Mouse (Mus musculus) hindbrain, embryonic 11.5 days (tissue): ENCODE measurements around the gene Leng1. TPM values are rescaled to one million over a fixed set of nuclear protein-coding genes. Genes with fewer than 3 reads are reported as not detected.

Experiments used
- ATAC-seq: fragments of 200-750 bp; cut with Nextera tagmentation; 2 replicates; pipeline ENCODE4 v1.8.0; 2017; ENCODE audit warnings: mild to moderate bottlenecking, moderate TSS enrichment, moderate library complexity; ENCODE audit not compliant: low FRiP score
- DNase-seq: peaks from one replicate; pipeline ENCODE4 v3.0.0-alpha.2; 2015; ENCODE audit warnings: low spot score
- H3K27ac ChIP-seq: fragments of 300-500 bp; sonication (generic); 2 replicates; pipeline ENCODE4 v1.5.1; 2014; ENCODE audit warnings: mild to moderate bottlenecking, low read depth, low read length
- H3K27me3 ChIP-seq: fragments of 300-500 bp; sonication (generic); 2 replicates; pipeline ENCODE4 v1.6.1; 2014; ENCODE audit warnings: mild to moderate bottlenecking, low read length, moderate library complexity, mixed read lengths; ENCODE audit not compliant: control insufficient read depth, insufficient read depth
- H3K36me3 ChIP-seq: fragments of 300-500 bp; sonication (generic); 2 replicates; pipeline ENCODE4 v1.6.1; 2014; ENCODE audit warnings: mild to moderate bottlenecking, low read length, moderate library complexity, mixed read lengths; ENCODE audit not compliant: control insufficient read depth, insufficient read depth
- H3K4me1 ChIP-seq: fragments of 300-500 bp; sonication (generic); replicated peaks from 2 replicates; pipeline ENCODE4 v1.6.1; 2014; ENCODE audit warnings: low read length, mixed read lengths; ENCODE audit not compliant: control insufficient read depth, insufficient read depth
- H3K4me2 ChIP-seq: fragments of 300-500 bp; sonication (generic); replicated peaks from 2 replicates; pipeline ENCODE4 v1.6.1; 2014; ENCODE audit warnings: mild to moderate bottlenecking, low read depth, low read length
- H3K4me3 ChIP-seq: fragments of 300-500 bp; sonication (generic); 2 replicates; pipeline ENCODE4 v1.5.1; 2014; ENCODE audit warnings: low read depth, low read length
- H3K9ac ChIP-seq: fragments of 300-500 bp; sonication (generic); 2 replicates; pipeline ENCODE4 v1.6.1; 2014; ENCODE audit warnings: low read depth, low read length
- H3K9me3 ChIP-seq: fragments of 300-500 bp; sonication (generic); 2 replicates; pipeline ENCODE4 v1.6.1; 2016; ENCODE audit warnings: low read length; ENCODE audit not compliant: control insufficient read depth
- WGBS: fragments of 180-500 bp; shearing (Covaris S2); extraction: QIAGEN DNeasy Blood & Tissue Kit; methylation state at CpG from one replicate; pipeline ENCODE4 v1.1.7; 2014; 5-methylcytosine and 5-hydroxymethylcytosine counted together
- polyA plus RNA-seq: library from polyadenylated mRNA; unstranded; fragments of >200 nt; fragmentation: Nextera tagmentation; extraction: Ambion mirVana; gene quantifications from 2 replicates; pipeline ENCODE4 v1.2.1, GENCODE M21; 2014

Leng1 gene
- polyA plus RNA-seq, 1 experiment from 2014 or later = 20.9 TPM

DNA sequence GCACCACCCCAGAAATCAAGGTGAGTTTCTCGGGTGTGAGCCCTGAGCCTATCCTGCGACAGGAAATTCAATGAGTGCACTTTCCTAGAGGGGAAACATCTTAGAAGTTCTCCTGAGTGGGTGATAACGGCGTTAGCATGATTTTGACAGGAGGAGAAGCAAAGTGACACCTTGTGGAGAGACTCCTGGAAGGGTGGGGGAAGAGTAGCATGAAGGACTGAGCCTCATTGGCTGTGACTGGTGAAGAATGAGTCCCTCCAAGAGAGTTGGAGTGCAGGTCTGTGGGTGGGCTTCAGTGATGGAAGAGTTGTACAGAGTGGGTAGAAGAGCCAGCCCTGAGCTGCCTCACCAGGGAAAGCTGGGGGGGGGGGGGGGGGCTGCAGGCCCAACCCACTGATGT is 8.7 kb downstream of the Leng1 start:
- DNase-seq (no peak), ATAC-seq (no peak)
- H3K27ac ChIP-seq = no peak overlapping the region
- H3K4me1 ChIP-seq = no peaks in the 10 kb centered on the region
- H3K4me2 ChIP-seq = no peak overlapping the region
- peaks cover 45% of the 10 kb centered on the region for H3K36me3 ChIP-seq
- H3K27me3 ChIP-seq = no peaks in the 10 kb centered on the region
- WGBS = 92% methylated on average over 4 of the region's 4 CpGs
- H3K4me3 ChIP-seq = no peak overlapping the region
- H3K9me3 ChIP-seq = no peaks in the 10 kb centered on the region
- no peak overlapping the region for H3K9ac ChIP-seq

DNA sequence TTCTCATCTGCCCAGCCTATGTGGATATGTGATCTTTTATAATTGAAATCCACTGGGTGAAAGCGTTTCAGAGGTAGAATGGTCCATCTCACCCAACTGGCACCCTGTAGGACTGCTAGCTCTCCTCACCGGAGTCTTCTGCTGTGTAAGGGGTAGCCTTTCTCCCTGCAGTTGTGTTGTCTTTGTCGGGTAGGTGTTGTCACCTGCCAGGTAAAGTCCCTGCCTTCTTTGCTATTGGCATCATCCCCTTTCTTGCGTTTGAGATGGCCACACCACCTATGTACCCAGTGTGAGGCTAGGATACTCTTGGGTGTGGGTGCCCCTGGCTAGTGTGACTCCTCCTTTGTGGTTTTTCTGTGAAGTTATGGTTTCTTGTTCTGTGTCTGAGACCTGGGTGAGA is 19.0 kb downstream of the Leng1 start:
- no peak for DNase-seq
- no peaks in the 10 kb centered on the region for H3K36me3 ChIP-seq
- WGBS = 77% methylated on average over 4 of the region's 4 CpGs

DNA sequence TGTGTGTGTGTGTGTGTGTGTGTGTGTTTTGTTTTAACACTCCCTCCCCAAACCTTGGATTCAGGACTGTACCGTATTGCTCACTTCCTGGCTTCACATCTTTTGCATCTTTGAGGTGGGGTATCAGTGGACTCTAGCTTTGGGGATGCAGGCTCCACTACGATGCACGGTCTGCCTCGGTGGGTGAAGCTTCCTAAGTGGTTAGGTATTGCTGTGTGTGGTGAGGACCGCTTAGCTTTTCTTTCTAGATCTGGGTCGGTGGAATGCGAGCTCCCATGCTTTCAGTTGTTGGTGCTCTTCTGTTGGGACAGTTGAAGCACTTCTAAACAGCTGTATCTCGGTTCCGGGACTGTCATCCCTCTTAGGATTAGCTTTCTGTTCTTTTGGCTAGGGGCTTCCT is 19.5 kb downstream of the Leng1 start:
- no peak overlapping the region for H3K27ac ChIP-seq

More for the DNA sequence above, 19.0 kb downstream of the Leng1 start:
- H3K9me3 ChIP-seq = no peaks in the 10 kb centered on the region
- H3K27ac ChIP-seq = no peak overlapping the region
- H3K4me3 ChIP-seq = peak overlapping the region; percentile 81
- H3K9ac ChIP-seq = peak overlapping the region; percentile 89
- no peak for ATAC-seq
- peaks cover 10% of the 10 kb centered on the region; the same call in 1 of the 2 replicates for H3K4me1 ChIP-seq
- H3K27me3 ChIP-seq = no peaks in the 10 kb centered on the region
- peak overlapping the region; percentile 69 for H3K4me2 ChIP-seq

DNA sequence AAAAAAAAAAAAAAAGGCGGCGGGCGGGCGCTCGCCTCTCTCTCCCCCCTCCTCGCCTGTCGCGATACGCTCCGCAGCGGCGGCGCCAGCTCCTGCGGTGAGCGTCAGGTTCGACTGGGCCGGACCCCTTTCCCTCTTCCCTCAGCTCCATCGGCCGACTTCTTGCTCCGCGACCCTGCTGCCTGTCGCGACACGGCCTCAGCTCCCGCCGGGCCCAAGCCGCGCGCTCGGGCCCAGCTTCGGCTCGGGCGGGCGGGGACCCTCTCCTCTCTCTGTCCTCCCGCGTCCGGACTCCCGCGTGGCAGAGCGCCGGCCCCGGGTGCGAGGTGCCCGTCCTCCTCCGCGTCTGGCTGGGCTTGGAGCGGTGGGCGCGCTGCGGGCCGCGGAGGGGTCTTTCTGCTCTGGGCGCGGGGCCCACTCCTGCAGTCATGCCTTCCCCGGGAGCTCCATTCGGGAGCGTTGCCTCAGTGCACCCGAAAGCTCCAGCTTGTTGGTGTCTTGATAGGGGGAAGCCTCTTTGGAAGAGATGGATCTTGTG is 20.1 kb downstream of the Leng1 start:
- peak overlapping the region; percentile 89 for H3K9ac ChIP-seq
- H3K36me3 ChIP-seq = 0 out of 2 replicates have a peak, but pooled peaks cover under 1% of the 10 kb centered on the region
- peak overlapping the region; percentile 81 for H3K4me3 ChIP-seq
- H3K27me3 ChIP-seq = no peaks in the 10 kb centered on the region
- peaks cover 10% of the 10 kb centered on the region; the same call in 1 of the 2 replicates for H3K4me1 ChIP-seq
- peak; percentile 4; the same call in 1 of the 2 replicates for ATAC-seq
- H3K9me3 ChIP-seq = no peaks in the 10 kb centered on the region
- DNase-seq = no peak
- peak overlapping the region; percentile 97 for H3K27ac ChIP-seq
- WGBS = 1% methylated on average over 45 of the region's 58 CpGs
- peak overlapping the region; percentile 69 for H3K4me2 ChIP-seq

More for the DNA sequence above, 19.5 kb downstream of the Leng1 start:
- WGBS = 45% methylated on average over 9 of the region's 9 CpGs
- Histone ChIP-seq H3K9ac (peak overlapping the region; percentile 89), H3K27me3 (no peaks in the 10 kb centered on the region), H3K36me3 (no peaks in the 10 kb centered on the region), H3K4me1 (peaks cover 10% of the 10 kb centered on the region; the same call in 1 of the 2 replicates), H3K4me3 (peak overlapping the region; percentile 81), H3K9me3 (no peaks in the 10 kb centered on the region), H3K4me2 (peak overlapping the region; percentile 69)
- ATAC-seq (no peak), DNase-seq (no peak)

DNA sequence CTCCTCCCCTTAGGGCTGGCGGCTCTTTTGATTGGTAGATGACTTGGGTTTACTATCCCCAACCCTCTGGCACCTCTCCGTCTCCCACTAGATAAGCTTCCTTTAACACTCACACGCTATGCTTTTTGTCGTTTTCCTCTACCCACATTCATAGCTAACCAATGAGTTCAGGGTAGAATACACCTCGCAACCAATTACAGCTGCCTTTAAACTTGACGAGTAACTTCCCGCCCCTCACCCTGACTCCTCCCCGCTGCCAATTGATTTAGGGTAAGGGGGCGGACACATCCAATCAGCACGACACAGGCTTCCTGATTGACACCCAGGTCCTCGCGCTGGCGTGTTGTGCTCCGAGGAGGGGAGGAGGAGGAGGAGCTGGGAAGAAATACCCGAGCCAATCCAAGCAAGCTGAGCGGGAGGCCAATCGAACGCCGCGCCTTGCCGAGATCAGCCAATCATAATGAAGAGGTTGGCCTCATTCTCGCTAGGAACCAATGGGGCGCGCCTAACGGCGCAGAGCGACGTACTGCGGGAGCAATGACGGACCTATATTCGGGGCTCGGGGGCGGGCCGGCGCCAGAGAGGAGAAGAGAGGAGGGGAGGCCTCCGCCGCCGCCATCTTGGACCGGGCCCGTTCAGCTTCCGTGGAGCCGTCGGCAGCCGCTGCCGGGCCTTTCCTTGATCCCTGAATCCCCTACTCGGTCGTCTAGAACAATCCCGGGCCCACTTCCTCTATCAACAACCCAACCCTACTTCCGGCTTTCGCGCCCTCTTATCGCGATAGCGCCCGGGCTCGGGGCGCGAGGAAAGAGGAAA is 20.8 kb downstream of the Leng1 start, which contains the start of gene Cnot3:
Cnot3 (plus strand) TSS at position 597 of the 816 bp plus-strand sequence.
- Histone ChIP-seq H3K9me3 (no peaks in the 10 kb centered on the region), H3K4me1 (peaks cover 10% of the 10 kb centered on the region; the same call in 1 of the 2 replicates), H3K27me3 (no peaks in the 10 kb centered on the region), H3K27ac (peak within 1 kb of the TSS; percentile 97), H3K4me3 (peak within 1 kb of the TSS; percentile 81), H3K9ac (peak within 1 kb of the TSS; percentile 89), H3K4me2 (peak within 1 kb of the TSS; percentile 69), H3K36me3 (0 out of 2 replicates have a peak, but pooled peaks cover 4% of the 10 kb centered on the region)
- DNase-seq = peak; percentile 95
- WGBS = under 1% methylated on average over 53 of the region's 58 CpGs
- ATAC-seq = peak; percentile 99

DNA sequence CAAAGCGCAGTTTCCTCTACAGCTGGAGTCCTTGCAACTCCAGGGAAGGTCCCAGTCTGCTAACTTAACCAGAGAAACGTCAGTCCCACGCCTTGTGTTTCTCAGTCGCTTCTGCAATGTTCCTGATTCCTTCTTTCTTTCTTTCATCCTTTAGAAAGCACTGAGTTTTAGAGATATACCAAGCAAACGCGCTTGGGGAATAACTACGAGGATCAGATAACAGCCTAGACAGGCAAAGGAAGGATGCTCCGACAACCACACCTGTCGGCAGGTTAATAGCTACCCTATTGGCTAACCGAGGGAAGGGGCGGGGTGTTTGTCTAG is 21.3 kb downstream of the Leng1 start:
- Histone ChIP-seq H3K27me3 (no peaks in the 10 kb centered on the region), H3K9ac (peak overlapping the region; percentile 15; the same call in 1 of the 2 replicates), H3K4me2 (peak overlapping the region; percentile 38), H3K4me3 (peak overlapping the region; percentile 81), H3K27ac (no peak overlapping the region), H3K9me3 (no peaks in the 10 kb centered on the region), H3K4me1 (peaks cover 10% of the 10 kb centered on the region; the same call in 1 of the 2 replicates), H3K36me3 (peaks cover 10% of the 10 kb centered on the region)
- ATAC-seq = peak; percentile 0; the same call in 1 of the 2 replicates
- DNase-seq = no peak
- WGBS = 0% methylated on average over 11 of the region's 11 CpGs

DNA sequence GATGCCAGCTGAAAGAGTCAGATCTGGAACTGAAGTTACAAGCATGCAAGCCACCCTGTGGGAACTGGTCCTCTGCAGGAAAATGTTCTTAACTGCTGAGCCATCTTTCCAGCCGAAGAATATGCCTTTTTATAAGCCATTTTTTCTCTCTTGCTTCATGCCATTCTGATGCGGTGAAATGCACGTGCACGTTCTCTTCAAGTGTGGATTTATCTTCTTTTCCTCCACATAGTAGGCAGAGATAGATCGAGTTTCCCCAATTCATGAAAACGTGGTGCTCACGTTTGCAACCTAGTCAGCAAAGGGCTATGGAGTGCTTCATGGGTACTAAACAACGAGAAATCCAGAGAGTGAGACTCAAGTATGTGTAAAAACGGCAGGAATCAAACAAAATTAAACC is 21.8 kb downstream of the Leng1 start:
- Histone ChIP-seq H3K4me1 (peaks cover 10% of the 10 kb centered on the region; the same call in 1 of the 2 replicates), H3K36me3 (peaks cover 10% of the 10 kb centered on the region), H3K9me3 (no peaks in the 10 kb centered on the region), H3K9ac (peak overlapping the region; percentile 15; the same call in 1 of the 2 replicates), H3K4me2 (peak overlapping the region; percentile 38), H3K27me3 (no peaks in the 10 kb centered on the region), H3K27ac (no peak overlapping the region), H3K4me3 (peak overlapping the region; percentile 81; the same call in 1 of the 2 replicates)
- WGBS = 28% methylated on average over 9 of the region's 9 CpGs
- DNase-seq (no peak), ATAC-seq (no peak)

DNA sequence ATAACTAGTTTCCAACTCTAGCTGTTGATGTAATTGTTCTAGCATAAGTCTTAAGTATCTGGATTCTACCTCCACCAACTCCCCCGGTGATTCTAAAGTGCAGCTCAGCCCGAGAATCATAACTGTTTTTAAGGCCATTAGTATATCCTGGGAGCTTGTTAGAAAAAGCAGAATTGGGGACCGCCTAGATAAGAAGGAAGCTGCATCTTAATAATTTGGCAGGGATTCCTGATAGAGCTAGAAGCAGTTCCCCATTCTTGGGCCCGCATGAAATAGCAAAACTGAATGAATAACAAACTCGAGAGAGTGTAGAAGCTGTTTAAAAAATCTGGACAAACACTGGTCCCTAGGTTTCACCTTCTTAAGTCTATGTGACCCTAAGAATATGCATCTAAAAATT is 22.2 kb downstream of the Leng1 start:
- DNase-seq = no peak
- ATAC-seq = no peak
- WGBS = 72% methylated on average over 5 of the region's 5 CpGs
- Histone ChIP-seq H3K27me3 (no peaks in the 10 kb centered on the region), H3K9ac (no peak overlapping the region), H3K9me3 (no peaks in the 10 kb centered on the region), H3K4me2 (no peak overlapping the region), H3K4me3 (no peak overlapping the region), H3K27ac (no peak overlapping the region), H3K36me3 (peaks cover 10% of the 10 kb centered on the region), H3K4me1 (peaks cover 10% of the 10 kb centered on the region; the same call in 1 of the 2 replicates)
